Mouse (Mus musculus) forelimb bud, embryonic 11.5 days (tissue): Measurements from ENCODE around the gene Olfr209.
"Not testable (repeated sequence)": the region's sequence is repeated elsewhere in the genome, so short reads cannot be mapped to it uniquely, and the experiment has no call there.

Source experiments
- DNase-seq: peaks from one replicate; pipeline ENCODE4 v3.0.0-alpha.2; 2012; ENCODE audit warnings: low read depth, low spot score

Olfr209 gene

DNA sequence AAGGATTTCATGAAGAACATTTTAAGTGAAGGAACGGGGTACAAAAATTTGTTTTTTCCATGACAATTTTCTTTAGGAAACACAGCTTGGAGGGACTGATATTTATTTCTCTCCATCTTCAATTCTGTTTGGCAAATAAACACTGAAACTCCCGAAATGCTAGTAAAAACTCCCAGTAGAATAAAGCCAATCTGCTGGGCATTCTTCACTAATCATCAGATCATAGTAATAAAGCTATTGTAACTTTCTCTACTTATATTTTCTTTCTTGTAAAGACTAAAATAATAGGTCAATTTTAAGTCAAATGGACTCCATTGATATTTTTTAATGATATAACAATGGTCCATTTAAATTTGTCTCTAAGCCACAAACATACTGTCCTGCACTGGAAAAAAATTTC is at the start of gene Olfr209:
Gene Olfr209 (minus strand): TSS at position 101 of the 400 bp plus-strand sequence.
- DNase-seq: no peak

DNA sequence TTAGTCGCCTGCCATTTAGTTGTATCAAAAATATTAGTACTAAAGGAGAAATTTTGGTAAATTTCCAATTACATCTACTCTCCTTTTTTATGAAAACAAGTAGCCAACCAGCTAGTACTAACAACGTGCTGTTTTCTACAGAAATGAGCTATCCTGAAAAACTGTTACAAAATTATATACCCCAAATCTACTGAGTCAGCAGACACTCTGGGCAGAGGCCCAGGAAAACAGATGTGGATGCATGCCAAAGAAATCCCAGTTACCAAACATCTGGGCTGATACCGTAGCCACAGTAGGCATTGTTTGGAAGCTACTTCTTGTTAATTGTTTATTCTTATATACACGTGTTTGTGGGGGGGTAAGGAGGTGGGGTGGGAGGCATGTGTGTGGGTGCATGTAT is 49.7 kb upstream of the Olfr209 start:
- DNase-seq: no peak

DNA sequence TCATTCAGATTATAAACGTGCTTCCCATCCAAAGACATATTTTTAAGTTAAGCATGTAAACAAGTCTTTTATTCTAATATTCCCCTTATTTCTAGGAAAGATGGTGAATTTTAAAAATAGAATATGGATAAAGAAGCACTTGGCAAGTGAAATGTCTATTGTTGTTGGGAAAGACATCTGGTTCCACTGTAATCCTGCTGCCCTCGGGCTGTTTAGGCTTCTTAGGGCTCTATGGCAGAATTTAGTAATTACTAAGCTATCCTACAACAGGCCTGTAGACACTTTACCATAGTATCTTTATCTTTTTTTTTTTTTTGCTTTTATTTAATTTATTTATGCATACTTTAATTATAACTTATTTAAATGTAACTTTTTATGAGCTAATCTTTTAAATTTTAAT is 46.0 kb upstream of the Olfr209 start:
- no peak for DNase-seq

DNA sequence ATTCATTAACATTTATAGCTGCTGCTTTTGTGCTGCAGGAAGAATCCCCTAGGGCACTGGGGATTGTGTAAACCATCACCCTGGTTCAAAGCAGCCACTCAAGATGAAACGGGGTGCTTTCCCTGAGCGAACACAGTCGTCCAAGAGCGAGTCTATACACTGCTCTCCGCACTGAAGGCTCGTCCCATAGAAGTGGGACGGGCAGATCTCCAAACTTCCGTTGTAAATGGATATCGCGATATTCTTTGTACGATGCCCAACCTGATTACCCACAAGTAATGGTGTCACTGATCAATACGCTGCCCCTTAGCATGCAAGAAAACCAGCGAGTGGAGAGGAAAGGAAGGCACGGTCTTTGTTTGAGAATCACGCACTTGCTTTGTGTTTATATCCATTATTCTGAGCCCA is 45.6 kb upstream of the Olfr209 start:
- DNase-seq: no peak

DNA sequence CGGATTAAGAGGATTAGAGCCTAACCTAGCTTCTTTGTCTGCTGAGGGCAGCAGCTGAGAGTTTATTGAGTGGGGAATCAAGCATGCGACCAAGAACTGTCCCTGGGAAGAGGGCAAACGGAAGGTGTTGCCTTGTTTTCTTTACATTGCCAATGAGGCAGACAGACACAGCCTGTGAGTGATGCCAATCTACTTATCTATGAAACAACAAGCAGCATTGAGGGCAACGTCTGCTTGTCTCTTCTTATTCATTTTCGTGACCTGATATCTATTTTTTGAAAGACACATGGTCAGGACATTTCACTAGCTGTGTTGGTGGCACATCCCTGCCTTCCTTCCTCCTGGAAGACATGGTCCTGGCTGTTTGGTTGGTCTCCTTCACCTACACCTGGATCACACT is 43.2 kb upstream of the Olfr209 start, which contains the start of gene Gabrr3:
Gene Gabrr3 (plus strand): TSS at position 301 of the 400 bp plus-strand sequence.
- no peak for DNase-seq

DNA sequence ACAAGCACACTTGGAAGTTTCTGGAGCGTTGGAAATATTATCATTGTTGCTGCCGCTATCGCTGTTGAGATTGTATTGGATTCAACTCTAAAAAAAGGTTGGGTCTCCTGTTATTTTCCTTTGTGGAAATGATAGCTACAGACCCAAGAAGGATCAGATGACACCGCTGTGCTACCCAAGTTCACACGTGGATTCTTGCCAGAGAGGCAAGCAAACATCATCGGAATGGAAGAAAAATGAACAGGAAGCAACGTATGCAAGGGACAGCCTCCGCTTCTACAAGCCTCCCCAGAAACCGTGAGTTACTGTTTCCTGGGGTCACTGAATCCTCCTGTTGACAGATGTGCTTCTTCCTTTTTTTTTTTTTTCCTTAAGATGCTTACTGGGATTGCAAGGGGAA is 41.0 kb upstream of the Olfr209 start:
- DNase-seq: no peak

DNA sequence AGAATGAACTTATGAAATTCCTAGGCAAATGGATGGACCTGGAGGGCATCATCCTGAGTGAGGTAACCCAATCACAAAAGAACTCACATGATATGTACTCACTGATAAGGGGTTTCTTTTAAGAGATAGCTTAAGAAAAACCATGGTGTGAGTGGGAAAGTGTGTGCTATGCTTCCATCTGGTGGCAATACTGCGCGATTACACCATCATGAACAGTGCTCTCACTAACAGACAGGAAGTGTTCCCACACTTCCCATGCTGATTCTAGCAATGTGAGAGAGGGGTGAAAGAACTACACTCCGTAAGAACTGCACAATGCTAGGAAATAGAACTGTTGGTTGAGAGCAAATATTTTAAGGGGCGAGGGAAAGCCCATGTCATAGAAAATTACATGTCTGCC is 39.9 kb upstream of the Olfr209 start:
- DNase-seq: peak; percentile 43

DNA sequence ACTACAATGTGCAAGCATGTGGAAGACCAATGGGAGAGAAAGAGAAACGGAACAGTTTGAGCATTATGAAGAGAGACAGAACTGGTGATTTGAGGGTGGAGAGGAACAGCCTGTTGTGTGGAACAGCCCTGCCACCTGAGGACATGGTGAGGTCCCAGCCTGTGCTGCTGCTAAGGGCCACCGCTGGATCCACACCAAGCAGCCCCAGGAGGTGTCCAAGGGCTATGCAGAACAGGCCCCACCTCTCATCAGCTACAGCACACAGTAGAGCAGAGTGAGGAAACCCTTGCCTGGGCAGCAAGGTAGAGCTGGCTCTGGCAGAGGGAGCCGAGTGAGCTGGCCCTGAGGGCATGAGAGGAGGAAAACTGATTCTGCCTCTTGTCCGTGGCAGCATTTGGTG is 38.2 kb upstream of the Olfr209 start:
- no peak for DNase-seq

DNA sequence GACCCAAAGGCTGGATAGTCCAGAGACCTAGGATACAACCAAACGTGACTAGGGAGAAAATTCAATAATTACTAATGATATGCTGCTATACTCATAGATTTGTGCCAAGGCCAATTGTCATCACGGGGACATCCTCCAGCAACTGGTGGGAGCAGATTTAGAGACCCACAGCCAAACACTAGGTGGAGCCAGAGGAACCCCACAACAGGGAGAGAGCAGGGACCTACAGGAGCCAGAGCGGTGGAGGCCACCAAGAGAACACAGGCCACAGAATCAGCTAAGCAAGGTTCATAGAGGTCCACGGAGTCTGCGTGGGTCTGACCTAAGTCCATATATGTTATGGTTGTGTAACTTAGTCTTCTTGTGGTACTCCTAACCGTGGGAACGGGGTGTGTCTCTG is 37.3 kb upstream of the Olfr209 start:
- no peak for DNase-seq

DNA sequence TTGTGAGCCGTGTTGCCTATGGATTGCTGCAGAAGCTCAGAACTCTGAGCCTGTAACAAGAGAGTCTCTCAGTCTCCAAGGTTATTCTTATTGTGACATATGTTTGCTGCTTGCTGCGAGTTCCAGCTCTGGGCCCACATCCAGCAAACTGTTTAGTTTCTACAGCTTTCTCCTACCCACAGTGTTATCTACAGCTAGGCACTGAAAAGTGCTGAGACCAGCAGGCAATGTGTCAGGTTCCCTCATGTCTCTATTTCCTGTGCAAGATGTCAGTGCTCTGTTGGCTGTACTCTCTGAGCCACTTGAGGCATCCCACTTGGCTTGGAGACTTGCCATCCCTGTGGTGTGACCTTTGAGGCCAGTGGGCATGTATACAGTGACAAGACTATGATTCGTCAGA is 29.5 kb upstream of the Olfr209 start:
- DNase-seq: no peak

DNA sequence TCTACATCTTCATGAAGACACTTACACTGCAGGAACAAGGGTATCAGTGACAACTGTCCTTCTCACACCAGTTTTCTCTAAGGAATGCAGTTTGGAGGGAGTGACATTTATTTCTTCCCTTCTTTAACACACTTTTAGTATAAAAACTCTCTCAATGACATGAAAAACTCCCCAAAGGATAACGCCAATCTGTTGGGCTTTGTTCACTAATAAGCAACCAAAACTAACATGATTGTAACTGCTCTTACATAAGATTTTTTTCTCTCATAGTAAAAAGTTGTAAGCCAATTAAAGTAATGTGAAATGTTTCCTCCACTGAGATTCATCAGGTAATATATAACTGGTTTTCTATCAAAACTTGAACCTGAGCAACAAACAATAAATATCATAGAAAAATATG is 14.6 kb downstream of the Olfr209 start, which contains the start of gene Olfr206:
Gene Olfr206 (minus strand): TSS at position 101 of the 400 bp plus-strand sequence.
- no peak for DNase-seq

DNA sequence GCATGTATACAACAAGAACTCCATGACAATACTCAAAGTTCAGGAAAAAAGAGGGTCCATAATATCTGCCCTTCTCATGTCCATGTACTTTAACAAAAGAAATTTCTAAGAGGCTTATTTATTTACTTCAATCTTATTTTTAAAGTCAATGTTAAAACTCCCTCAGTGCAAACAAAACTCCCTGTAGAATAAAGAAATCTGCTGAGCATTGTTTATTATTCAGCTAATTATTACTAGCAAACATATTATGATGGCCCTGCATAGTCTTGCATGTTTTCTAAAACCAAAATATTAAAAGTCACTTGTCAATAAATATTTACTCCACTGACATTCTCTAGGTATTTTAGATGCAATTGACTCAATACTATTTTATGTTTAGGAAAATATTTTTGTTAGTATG is 32.8 kb downstream of the Olfr209 start, which contains the start of gene Olfr205:
Gene Olfr205 (minus strand): TSS at position 101 of the 400 bp plus-strand sequence.
- DNase-seq: no peak

DNA sequence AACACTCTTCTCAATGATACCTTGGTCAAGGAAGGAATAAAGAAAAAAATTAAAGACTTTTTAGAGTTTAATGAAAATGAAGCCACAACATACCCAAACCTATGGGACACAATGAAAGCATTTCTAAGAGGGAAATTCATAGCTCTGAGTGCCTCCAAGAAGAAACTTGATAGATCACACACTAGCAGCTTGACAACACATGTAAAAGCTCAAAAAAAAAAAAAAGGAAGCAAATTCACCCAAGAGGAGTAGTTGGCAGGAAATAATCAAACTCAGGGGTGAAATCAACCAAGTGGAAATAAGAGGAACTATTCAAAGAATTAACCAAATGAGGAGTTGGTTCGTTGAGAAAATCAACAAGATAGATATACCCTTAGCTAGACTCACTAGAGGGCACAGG is 40.5 kb downstream of the Olfr209 start:
- DNase-seq: not testable (repeated sequence)

DNA sequence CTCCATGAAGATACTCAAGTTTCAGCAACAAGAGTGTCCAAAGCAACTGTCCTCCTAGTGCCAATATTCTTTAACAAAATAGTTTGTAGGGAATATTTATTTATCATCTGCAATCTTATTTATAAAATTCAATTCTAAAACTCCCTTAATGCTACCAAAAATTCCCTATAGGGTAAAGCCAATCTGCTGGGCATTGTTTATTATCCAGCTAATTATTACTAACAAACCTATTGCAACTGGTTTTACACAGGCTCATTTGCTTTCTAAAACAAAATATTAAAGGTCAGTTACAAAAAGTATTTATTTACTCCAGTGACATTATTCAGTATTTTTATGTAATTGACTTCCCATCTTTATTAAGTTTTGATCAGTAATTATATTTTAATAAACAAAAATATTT is 45.6 kb downstream of the Olfr209 start, which contains the start of gene Olfr204:
Gene Olfr204 (minus strand): TSS at position 101 of the 400 bp plus-strand sequence.
- no peak for DNase-seq
